In genomic region chr1:106186062-106186461, GRCm38 (mm10) we compare ENCODE assay signal across 19 mouse cellular contexts.
"Had no signal": no experiment of that assay in that cellular context is flagged by ENCODE, and none has a peak within 500 bp of the region (broad histone marks: within the 10 kb centered on the region; RNA-seq: fewer than 3 reads in every experiment).

No protein-coding gene starts in this region.

- H3K27ac ChIP-seq: kidney, embryonic 15.5 days; left cerebral cortex, adult 2 months; liver, embryonic 13.5 days; midbrain, embryonic 12.5 days; neural tube, embryonic 13.5 days; stomach, postnatal 0 days had no signal

- H3K27me3 ChIP-seq: kidney, embryonic 15.5 days; liver, embryonic 13.5 days; midbrain, embryonic 12.5 days; neural tube, embryonic 13.5 days had no signal

- H3K4me3 ChIP-seq: kidney, embryonic 15.5 days; left cerebral cortex, adult 2 months; liver, embryonic 13.5 days; midbrain, embryonic 12.5 days; myocyte; neural tube, embryonic 13.5 days had no signal

- H3K9ac ChIP-seq: kidney, embryonic 15.5 days; liver, embryonic 13.5 days; midbrain, embryonic 12.5 days; neural tube, embryonic 13.5 days had no signal

- H3K4me2 ChIP-seq: kidney, embryonic 15.5 days; liver, embryonic 13.5 days; midbrain, embryonic 12.5 days; neural tube, embryonic 13.5 days had no signal

- H3K9me3 ChIP-seq: kidney, embryonic 15.5 days; liver, embryonic 13.5 days; midbrain, embryonic 12.5 days; neural tube, embryonic 13.5 days had no signal

- H3K36me3 ChIP-seq: liver, embryonic 13.5 days; midbrain, embryonic 12.5 days; neural tube, embryonic 13.5 days had no signal

- DNase-seq: kidney, adult 8-10 months; kidney, postnatal 10 days; kidney, postnatal 36 days; liver, embryonic 13.5 days; lung, adult 2 months; lung, postnatal 14 days; lung, postnatal 4 days; right cerebral cortex, adult 18-20 months; right cerebral cortex, postnatal 14 days; right cerebral cortex, postnatal 4 days; thymus, adult 2 months; thymus, postnatal 14 days; thymus, postnatal 4 days had no signal

- H3K4me1 ChIP-seq: liver, embryonic 13.5 days had no signal
